Mouse (Mus musculus) CD4-positive, CD25-positive, alpha-beta regulatory T cell, adult 2 months (primary cell): Measurements from ENCODE around the gene Dip2b.

ENCODE experiments used
- DNase-seq: peaks from one replicate; pipeline ENCODE4 v3.0.0-alpha.2; 2012; ENCODE audit warnings: low read depth, low spot score

Dip2b gene

DNA sequence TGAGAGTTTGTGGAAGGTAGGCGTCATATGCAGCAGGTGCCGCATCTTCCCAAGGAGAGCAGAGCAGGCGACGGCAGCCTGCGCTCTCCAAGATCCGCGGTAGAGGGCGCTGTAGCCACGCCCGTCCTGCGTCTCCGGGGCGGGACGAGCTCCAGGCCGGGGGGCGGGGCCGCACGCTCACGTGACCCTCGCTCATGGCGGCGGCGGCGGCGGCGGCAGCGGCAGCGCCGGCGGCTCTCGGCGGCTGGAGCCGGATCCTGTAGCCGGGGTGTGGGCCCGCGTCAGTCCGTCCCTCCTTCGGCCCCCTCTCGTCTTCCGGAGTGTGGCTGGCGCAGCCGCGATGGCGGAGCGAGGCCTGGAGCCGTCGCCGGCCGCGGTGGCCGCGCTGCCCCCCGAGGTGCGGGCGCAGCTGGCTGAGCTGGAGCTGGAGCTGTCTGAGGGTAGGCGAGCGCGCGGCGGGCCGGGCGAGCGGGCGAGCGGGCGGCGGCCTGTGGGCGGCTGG is at the start of gene Dip2b:
Gene Dip2b (plus strand): TSS at position 195 of the 502 bp plus-strand sequence.
- peak; percentile 99 for DNase-seq

- DNase-seq: no peak
Measured at GRCm38 (mm10) chr15:99993100-99993499, 45.4 kb upstream of the Dip2b start.

DNA sequence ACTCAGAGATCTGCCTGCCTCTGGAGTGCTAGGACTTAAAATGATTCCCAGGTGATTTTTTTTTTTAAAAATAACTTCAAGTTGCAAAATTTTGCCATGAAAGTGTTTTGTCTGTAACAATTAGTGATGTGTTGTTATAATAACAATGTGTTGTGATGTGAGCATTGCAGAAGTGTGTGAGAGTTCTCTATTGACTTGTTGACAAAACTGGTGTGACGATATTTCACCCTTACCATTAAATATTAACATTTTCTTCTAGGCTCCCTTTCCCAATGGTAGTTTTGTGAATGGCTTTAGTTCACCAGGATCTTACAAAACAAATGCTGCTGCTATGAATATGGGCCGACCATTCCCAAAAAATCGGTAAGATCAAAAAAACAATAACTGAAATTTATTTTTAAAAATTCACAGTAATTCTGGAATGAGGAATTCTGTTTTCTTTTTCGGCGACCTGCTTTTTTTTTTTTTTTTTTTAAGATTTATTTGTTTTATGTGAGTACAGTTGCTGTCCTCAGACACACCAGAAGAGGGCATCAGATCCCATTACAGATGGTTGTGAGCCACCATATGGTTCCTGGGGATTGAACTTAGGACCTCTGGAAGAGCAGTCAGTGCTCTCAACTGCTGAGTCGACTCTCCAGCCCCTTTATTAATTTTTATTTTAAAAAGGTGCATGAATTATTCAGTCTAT is 41.2 kb upstream of the Dip2b start:
- no peak for DNase-seq

DNA sequence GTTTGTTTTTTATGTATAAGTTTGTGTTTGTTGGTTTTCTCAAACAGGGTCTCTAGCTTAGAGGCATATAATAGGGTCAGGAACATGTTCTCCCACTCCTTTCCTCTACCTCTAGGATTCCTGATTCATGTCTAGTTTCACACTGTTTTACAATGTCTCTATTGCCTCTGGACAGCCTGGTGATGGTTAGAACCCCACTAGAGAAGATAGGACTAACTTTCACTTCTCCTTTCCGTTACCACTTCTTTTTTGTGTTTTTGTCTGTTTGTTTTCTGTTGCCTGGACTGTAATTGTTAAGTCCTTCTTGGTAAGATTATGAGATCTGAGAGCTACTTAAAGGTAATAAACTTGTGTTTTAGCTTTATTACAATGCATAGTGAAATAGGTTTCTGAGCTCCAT is 39.1 kb upstream of the Dip2b start:
- no peak for DNase-seq

- no peak for DNase-seq
Measured at GRCm38 (mm10) chr15:100004677-100005273, 33.7 kb upstream of the Dip2b start.

- no peak for DNase-seq
Measured at GRCm38 (mm10) chr15:100006180-100006579, 32.3 kb upstream of the Dip2b start.

DNA sequence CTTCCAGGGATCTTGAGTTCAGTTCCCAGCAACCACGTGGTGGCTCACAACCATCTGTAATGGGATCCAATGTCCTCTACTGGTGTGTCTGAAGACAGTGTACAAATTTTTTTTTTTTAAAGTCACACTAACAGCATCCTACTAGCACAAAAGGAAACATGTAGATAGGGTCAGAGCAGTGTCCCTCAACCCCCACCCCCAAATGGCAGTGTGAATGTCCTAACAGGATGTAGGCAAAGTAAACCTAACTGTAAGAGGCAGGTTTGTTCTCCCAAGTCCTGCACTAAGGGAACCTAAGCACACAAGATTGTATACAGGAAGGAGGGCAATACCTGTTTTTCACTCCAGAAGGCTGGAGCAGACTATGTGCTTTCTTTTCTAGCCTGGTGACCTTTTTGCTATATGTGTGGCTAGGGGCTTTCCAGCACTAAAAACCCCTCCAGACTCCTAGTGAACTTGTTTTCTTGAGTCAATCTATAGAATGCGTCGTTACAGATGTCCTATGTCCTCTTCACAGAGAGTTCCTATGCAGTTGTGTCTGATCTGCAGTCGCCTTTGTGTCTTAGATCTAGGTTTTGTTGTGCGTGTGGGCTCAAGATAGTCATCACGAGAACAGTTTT is 20.1 kb upstream of the Dip2b start:
- peak; percentile 54 for DNase-seq

DNA sequence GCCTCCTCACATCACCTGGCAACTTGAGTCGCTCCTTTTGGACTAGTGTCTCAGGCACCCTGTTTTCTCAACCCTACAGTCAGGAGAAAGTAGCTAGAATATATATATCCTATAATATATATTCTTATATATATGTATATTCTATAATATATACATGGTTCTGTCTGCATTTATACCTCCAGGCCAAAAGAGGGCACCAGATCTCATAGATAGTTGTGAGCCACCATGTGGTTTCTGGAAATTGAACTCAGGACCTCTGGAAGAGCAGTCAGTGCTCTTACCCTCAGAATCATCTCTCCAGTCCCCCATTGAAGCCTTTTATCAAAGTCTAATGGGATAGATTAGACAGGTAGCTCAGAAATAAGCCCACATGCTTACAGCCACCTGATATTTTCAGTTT is 17.3 kb upstream of the Dip2b start:
- no peak for DNase-seq

DNA sequence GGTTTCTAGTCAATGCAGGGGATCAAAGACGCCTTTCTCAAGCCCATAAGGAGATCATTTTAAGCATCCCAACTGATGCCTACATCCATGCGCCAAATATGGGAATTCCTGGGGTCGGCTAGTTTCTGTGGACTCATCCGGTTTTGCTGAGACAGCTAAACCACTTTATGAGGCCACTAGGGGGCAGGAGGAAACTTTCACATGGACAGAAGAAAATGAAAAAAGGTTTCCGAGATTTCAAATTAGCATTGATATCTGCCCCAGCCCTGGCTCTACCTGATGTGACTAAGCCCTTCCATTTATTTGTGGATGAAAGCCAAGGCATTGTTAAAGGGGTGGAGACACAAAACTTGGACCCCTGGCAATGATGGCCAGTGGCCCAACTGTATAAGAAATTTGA is 15.5 kb upstream of the Dip2b start:
- DNase-seq: peak; percentile 72

GRCm38 (mm10) chr15:100025076-100025834 is 13.2 kb upstream of the Dip2b start:
- DNase-seq: no peak

DNA sequence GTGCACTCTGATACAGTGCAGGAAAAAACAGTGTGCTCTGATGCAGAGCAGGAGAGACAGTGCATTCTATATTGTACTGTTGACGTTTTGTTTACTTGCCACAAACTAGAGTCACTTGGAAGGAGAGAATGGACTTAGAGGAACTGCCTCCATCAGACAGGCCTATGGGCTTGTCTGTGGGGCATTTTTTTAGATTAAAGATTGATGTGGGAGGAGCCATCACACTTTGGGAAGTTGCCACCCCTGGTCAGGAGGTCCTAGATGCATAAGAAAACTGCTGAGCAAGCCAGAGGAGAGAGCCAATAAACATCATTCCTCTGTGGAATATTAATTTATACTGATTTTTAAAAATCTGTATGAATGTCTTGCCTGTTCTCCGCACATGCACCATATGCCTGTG is 10.3 kb upstream of the Dip2b start:
- DNase-seq: no peak

GRCm38 (mm10) chr15:100029497-100029896 is 9.0 kb upstream of the Dip2b start:
- DNase-seq: no peak

- no peak for DNase-seq
Measured at GRCm38 (mm10) chr15:100029900-100030299, 8.6 kb upstream of the Dip2b start.

DNA sequence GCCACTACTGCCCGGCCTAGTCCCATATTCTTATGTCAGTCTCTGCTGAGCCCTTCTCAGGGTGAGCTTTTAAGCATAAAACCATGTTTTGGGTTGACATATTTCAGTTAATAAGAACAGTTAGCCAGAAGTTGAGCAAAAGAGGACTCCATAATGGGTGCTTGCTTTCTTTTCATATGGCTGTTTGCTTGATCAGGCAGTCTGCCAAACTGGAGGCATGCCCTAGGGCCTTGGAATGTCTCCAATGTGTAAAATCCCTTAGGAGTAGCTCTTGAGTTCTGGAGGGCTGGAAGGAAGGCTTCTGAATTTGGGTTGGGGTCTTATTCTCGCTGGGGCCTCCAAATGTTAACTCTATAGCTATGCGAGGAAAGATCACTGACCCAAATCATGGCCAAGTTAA is 5.9 kb upstream of the Dip2b start:
- no peak for DNase-seq

DNA sequence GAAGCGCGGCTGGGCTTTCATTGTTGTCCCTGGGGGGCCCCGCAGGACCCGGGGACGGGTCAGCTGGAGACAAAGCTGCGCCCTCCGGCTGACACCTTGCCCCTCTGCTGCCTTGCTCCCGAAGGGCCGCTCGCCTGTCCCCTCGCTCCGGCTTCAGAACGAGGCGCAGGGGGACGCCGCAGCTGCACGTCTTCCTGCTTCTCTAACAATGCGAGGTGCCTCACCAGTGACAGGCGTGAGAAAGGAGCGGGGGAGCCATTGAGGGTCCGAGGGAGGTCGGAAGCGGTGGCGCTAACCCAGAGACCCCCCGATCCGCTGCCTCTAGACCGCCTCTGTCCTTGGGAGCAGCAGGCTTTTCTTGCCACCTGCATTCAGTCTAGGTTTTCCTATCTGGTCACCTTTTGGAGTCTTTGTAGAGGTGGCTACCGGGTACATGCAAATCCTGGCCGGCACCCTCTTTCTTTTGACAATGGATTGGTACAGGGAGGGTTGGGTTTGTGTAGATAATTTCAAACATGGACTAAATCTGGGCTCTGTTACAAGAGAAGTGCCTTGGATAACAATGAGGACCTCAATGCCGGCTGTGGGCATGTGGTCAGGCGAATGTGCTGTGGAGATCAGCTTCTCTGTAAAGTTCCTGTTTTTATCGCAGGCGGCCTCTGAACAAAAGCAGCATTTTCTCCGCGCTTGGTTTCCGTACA is 687 bp downstream of the Dip2b start:
- peak; percentile 68 for DNase-seq

GRCm38 (mm10) chr15:100040541-100041266 is 2.2 kb downstream of the Dip2b start:
- peak; percentile 54 for DNase-seq

DNA sequence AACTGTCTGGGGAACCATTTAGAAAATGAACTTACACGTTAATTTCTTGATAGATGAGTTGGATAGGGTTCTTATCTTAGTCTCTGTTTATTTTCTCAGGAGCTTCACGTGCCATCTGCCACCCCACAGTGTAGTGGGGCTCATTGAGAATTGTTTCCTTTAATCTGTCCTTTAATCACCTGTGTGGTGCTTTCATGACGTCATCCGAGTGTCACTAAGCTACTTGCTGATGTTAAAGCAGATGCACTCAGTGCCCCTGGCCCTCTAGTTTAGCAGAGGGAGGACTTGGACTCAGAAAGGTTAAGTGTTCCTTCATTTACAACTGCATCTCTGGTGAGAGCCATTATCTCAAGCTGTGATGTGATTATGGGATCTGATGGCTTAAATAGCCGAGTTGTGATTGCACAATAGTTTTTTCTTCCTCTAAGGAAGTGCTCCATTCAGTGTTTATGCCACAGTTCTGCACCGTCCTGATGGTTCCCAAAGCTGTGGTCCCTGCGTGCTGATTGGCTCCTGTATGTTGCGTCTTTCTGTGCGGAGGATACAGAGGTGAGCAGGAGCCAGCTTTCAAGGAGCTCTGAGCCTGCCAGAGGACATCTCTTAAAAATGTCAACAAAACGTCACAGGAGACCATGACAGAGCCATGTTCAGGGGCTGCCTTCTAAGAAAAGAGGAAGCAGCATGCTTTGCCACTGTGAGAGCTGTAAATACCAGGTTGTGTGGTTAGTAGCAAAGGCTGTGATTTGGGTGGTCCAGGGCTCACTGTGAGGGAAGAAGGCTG is 3.0 kb downstream of the Dip2b start:
- peak; percentile 80 for DNase-seq

DNA sequence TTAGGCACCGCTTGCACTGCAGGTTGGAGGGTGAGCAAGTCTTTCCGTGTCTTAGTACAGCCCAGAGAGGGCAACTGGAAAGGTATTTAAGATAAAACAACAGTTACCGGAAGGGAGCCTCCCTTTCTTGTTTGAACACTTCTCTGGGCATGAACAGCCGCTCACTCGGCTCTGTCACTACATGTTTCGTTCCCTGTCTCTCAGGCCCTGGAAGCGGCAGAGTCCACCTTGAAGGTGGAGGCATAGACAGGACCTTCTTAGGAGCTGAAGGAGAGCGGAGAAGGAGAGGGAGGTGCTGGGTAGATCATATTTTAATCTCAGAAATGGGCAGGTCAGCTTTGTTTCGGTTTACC is 3.6 kb downstream of the Dip2b start:
- no peak for DNase-seq

DNA sequence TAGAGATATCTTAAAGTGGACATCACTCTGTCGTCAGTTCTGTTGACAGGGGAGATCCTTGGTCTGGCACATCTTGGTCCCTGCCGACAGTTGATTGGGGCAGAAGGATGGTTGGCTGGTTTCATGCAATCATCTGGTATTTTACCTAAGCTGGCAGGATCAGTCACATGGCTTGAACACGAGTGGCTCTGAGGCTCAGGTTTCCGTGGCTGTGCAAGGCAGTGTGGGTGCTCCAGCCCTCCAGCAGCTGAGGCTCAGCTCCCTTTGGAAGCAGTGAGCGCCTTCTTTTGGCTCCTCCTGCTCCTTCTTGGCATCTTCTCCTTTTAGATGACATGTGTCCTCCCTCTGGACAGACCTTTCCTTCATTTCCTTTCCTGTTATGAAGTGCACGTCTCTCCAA is 7.1 kb downstream of the Dip2b start:
- DNase-seq: no peak

- no peak for DNase-seq
Measured at GRCm38 (mm10) chr15:100049496-100050087, 11.1 kb downstream of the Dip2b start.
